Mouse (Mus musculus) embryonic facial prominence, embryonic 10.5 days (tissue): ENCODE results near the gene Olfr96. TPM values are rescaled to one million over a fixed set of nuclear protein-coding genes. Genes with fewer than 3 reads are reported as not detected.

Experiments
- DNase-seq: peaks from one replicate; pipeline ENCODE4 v3.0.0-alpha.2; 2017; ENCODE audit warnings: low spot score
- H3K27ac ChIP-seq: fragments of 300-500 bp; sonication (generic); replicated peaks from 2 replicates; pipeline ENCODE4 v1.5.1; 2016; ENCODE audit warnings: mild to moderate bottlenecking
- H3K27me3 ChIP-seq: fragments of 300-500 bp; sonication (generic); replicated peaks from 2 replicates; pipeline ENCODE4 v1.6.1; 2016; ENCODE audit warnings: low read depth, mild to moderate bottlenecking; ENCODE audit not compliant: poor library complexity, severe bottlenecking
- H3K36me3 ChIP-seq: fragments of 300-500 bp; sonication (generic); replicated peaks from 2 replicates; pipeline ENCODE4 v1.6.1; 2016; ENCODE audit warnings: mild to moderate bottlenecking, moderate library complexity
- H3K4me1 ChIP-seq: fragments of 300-500 bp; sonication (generic); 2 replicates; pipeline ENCODE4 v1.6.1; 2016
- H3K4me3 ChIP-seq: fragments of 300-500 bp; sonication (generic); 2 replicates; pipeline ENCODE4 v1.5.1; 2016; ENCODE audit warnings: mild to moderate bottlenecking, moderate library complexity
- H3K9me3 ChIP-seq: fragments of 300-500 bp; sonication (generic); 2 replicates; pipeline ENCODE4 v1.6.1; 2016; ENCODE audit warnings: mild to moderate bottlenecking
- WGBS: fragments of 180-500 bp; shearing (Covaris S2); methylation state at CpG from one replicate; pipeline ENCODE4 v1.1.7; 2016; 5-methylcytosine and 5-hydroxymethylcytosine counted together
- polyA plus RNA-seq: library from polyadenylated mRNA; unstranded; fragments of >200 nt; fragmentation: Nextera tagmentation; extraction: Ambion mirVana; gene quantifications from 2 replicates; pipeline ENCODE4 v1.2.1, GENCODE M21; 2016

Olfr96 gene
- not detected in 2 replicates for polyA plus RNA-seq

DNA sequence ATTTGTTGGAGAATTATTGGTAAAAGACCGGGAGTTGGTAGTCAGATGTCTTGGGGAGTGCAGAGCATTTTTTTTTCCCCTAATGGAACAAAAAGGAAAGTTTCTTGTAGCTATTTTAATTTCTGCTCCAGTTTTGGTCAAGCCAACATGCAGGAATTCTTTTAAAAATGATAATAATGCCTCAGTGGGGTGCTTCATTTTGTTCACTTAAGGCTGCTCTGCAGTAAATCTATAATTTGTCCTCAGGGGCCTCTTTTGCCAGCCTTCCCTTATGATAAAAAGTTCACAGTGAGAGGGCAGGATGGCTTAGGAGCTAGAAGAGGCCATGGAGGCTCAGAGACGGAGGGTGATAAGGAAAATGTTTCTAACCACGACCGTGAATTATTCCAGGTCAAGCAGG, at the start of gene Olfr96:
TSS of gene Olfr96 (plus strand) at position 301 of the 400 bp plus-strand sequence.
- H3K9me3 ChIP-seq, result peaks cover 4% of the 10 kb centered on the region; the same call in 1 of the 2 replicates
- H3K27me3 ChIP-seq, result no peaks in the 10 kb centered on the region
- H3K36me3 ChIP-seq, result no peaks in the 10 kb centered on the region
- no peak for DNase-seq
- H3K27ac ChIP-seq, result no peak within 1 kb of the TSS
- H3K4me1 ChIP-seq, result no peaks in the 10 kb centered on the region
- no peak within 1 kb of the TSS for H3K4me3 ChIP-seq
- WGBS, result 77% methylated on average over 4 of the region's 4 CpGs

- no peaks in the 10 kb centered on the region for H3K27me3 ChIP-seq
- H3K4me1 ChIP-seq, result no peaks in the 10 kb centered on the region
- no peak for DNase-seq
- H3K9me3 ChIP-seq, result no peaks in the 10 kb centered on the region
- H3K27ac ChIP-seq, result no peak overlapping the region
- H3K4me3 ChIP-seq, result no peak overlapping the region
- H3K36me3 ChIP-seq, result no peaks in the 10 kb centered on the region
- WGBS, result 52% methylated on average over 6 of the region's 6 CpGs
These were observed 34.5 kb upstream of the Olfr96 start for GRCm38 (mm10) chr17:37185474-37185873.

- Histone ChIP-seq H3K4me3 (no peak overlapping the region), H3K9me3 (no peaks in the 10 kb centered on the region), H3K27ac (no peak overlapping the region), H3K4me1 (no peaks in the 10 kb centered on the region), H3K36me3 (no peaks in the 10 kb centered on the region), H3K27me3 (peaks cover 10% of the 10 kb centered on the region)
- no peak for DNase-seq
- WGBS, result 37% methylated on average over 2 of the region's 2 CpGs
These were observed 29.2 kb upstream of the Olfr96 start for GRCm38 (mm10) chr17:37190711-37191110.

GRCm38 (mm10) chr17:37193032-37193431, 26.9 kb upstream of the Olfr96 start:
- DNase-seq, result no peak
- H3K36me3 ChIP-seq, result no peaks in the 10 kb centered on the region
- peaks cover 13% of the 10 kb centered on the region for H3K4me1 ChIP-seq
- H3K27ac ChIP-seq, result no peak overlapping the region
- H3K4me3 ChIP-seq, result no peak overlapping the region
- no peaks in the 10 kb centered on the region for H3K9me3 ChIP-seq
- H3K27me3 ChIP-seq, result peaks cover 33% of the 10 kb centered on the region

- no peaks in the 10 kb centered on the region for H3K9me3 ChIP-seq
- no peaks in the 10 kb centered on the region for H3K36me3 ChIP-seq
- peaks cover 13% of the 10 kb centered on the region for H3K4me1 ChIP-seq
- WGBS, result 85% methylated on average over 2 of the region's 2 CpGs
- no peak within 1 kb of the TSS for H3K4me3 ChIP-seq
- H3K27me3 ChIP-seq, result peaks cover 39% of the 10 kb centered on the region
- DNase-seq, result no peak
- no peak within 1 kb of the TSS for H3K27ac ChIP-seq
These were observed 26.3 kb upstream of the Olfr96 start, which contains the start of gene Ubd for GRCm38 (mm10) chr17:37193656-37194055. Ubd (plus strand) TSS chr17:37193892.

DNA sequence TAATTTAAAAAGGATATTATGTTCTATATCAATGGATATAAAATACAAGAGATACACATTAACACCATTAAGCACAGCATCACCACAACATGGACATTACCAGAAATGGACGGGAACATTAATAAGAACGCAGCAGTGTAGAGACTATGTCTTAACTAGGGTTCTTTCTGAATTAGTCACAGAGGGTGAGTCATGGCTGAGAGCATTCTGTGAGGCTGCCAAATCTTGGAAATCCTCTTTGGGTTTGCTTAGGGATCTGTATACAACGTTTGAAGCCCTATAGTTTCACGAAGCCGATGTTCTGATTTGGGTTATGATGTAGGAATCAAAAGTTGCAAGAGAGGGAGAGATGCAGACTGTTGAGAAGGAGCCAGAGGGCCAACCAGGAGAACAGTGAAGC, 25.2 kb upstream of the Olfr96 start:
- DNase-seq, result no peak

GRCm38 (mm10) chr17:37196845-37197724, 22.9 kb upstream of the Olfr96 start:
- peaks cover 13% of the 10 kb centered on the region for H3K4me1 ChIP-seq
- H3K27me3 ChIP-seq, result peaks cover 47% of the 10 kb centered on the region
- H3K4me3 ChIP-seq, result peak overlapping the region; percentile 72
- no peaks in the 10 kb centered on the region for H3K9me3 ChIP-seq
- no peaks in the 10 kb centered on the region for H3K36me3 ChIP-seq
- DNase-seq, result peak; percentile 78
- under 1% methylated on average over 77 of the region's 77 CpGs for WGBS
- no peak overlapping the region; the same call in 1 of the 2 replicates for H3K27ac ChIP-seq

More for the DNA sequence above, 25.2 kb upstream of the Olfr96 start:
- H3K4me3 ChIP-seq, result no peak overlapping the region
- WGBS, result 94% methylated on average over 5 of the region's 5 CpGs
- H3K27me3 ChIP-seq, result peaks cover 47% of the 10 kb centered on the region
- no peaks in the 10 kb centered on the region for H3K9me3 ChIP-seq
- no peak overlapping the region for H3K27ac ChIP-seq
- no peaks in the 10 kb centered on the region for H3K36me3 ChIP-seq
- peaks cover 13% of the 10 kb centered on the region for H3K4me1 ChIP-seq

- H3K36me3 ChIP-seq, result no peaks in the 10 kb centered on the region
- no peaks in the 10 kb centered on the region for H3K9me3 ChIP-seq
- no peak within 1 kb of the TSS for H3K27ac ChIP-seq
- WGBS, result 70% methylated on average over 2 of the region's 2 CpGs
- no peak for DNase-seq
- peaks cover 36% of the 10 kb centered on the region for H3K27me3 ChIP-seq
- H3K4me1 ChIP-seq, result peaks cover 13% of the 10 kb centered on the region
- no peak within 1 kb of the TSS for H3K4me3 ChIP-seq
These were observed 19.1 kb upstream of the Olfr96 start, which contains the start of gene Olfr94 for GRCm38 (mm10) chr17:37200894-37201293. Olfr94 (minus strand) TSS chr17:37200994.

- Histone ChIP-seq H3K36me3 (no peaks in the 10 kb centered on the region), H3K9me3 (no peaks in the 10 kb centered on the region), H3K4me1 (no peaks in the 10 kb centered on the region), H3K4me3 (no peak overlapping the region), H3K27ac (no peak overlapping the region), H3K27me3 (peaks cover 11% of the 10 kb centered on the region)
- DNase-seq, result peak; percentile 76
- under 1% methylated on average over 4 of the region's 4 CpGs for WGBS
These were observed 16.6 kb upstream of the Olfr96 start for GRCm38 (mm10) chr17:37203206-37203916.

DNA sequence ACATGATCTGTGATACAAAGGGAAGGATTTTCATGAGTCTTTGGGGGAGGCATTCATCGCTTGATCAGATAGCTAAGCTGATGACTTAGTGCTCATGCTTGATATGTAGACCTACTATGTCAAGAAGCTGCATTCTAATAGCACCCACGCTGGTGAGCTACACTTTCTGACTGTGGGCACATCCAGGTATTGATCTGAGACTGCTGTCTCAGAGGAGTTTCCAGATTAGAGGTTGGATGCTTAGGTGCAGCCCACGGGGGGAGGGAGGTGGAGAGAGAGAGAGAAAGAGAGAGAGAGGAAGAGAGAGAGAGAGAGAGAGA, 16.1 kb upstream of the Olfr96 start:
- no peak for DNase-seq
- Histone ChIP-seq H3K4me3 (no peak overlapping the region), H3K27ac (no peak overlapping the region), H3K36me3 (no peaks in the 10 kb centered on the region), H3K27me3 (peaks cover 6% of the 10 kb centered on the region), H3K9me3 (no peaks in the 10 kb centered on the region), H3K4me1 (no peaks in the 10 kb centered on the region)
- WGBS, result 26% methylated on average over 3 of the region's 3 CpGs

GRCm38 (mm10) chr17:37210884-37211768, 8.8 kb upstream of the Olfr96 start:
- peak; percentile 25 for DNase-seq
- H3K27ac ChIP-seq, result no peak overlapping the region
- peaks cover 30% of the 10 kb centered on the region for H3K27me3 ChIP-seq
- H3K4me1 ChIP-seq, result peaks cover 5% of the 10 kb centered on the region; the same call in 1 of the 2 replicates
- WGBS, result 18% methylated on average over 40 of the region's 40 CpGs
- no peaks in the 10 kb centered on the region for H3K9me3 ChIP-seq
- peak overlapping the region; percentile 50 for H3K4me3 ChIP-seq
- H3K36me3 ChIP-seq, result no peaks in the 10 kb centered on the region

GRCm38 (mm10) chr17:37213018-37213417, 6.9 kb upstream of the Olfr96 start, which contains the start of gene Olfr95:
Olfr95 (minus strand) TSS chr17:37213118.
- Histone ChIP-seq H3K9me3 (peaks cover 4% of the 10 kb centered on the region; the same call in 1 of the 2 replicates), H3K4me3 (no peak within 1 kb of the TSS), H3K27ac (no peak within 1 kb of the TSS), H3K27me3 (peaks cover 30% of the 10 kb centered on the region), H3K4me1 (peaks cover 5% of the 10 kb centered on the region; the same call in 1 of the 2 replicates), H3K36me3 (no peaks in the 10 kb centered on the region)
- 80% methylated on average over 3 of the region's 3 CpGs for WGBS
- no peak for DNase-seq
